Mouse (Mus musculus): ENCODE measurements at regions not wholly inside any gene's neighbourhood (a gene's known extent, or its start where the extent isn't known, plus 50 kb on each side); places are given as distances from the start of the nearest gene placed in this dataset.
"Not testable (repeated sequence)": the region's sequence is repeated elsewhere in the genome, so short reads cannot be mapped to it uniquely, and the experiment has no call there.

DNA sequence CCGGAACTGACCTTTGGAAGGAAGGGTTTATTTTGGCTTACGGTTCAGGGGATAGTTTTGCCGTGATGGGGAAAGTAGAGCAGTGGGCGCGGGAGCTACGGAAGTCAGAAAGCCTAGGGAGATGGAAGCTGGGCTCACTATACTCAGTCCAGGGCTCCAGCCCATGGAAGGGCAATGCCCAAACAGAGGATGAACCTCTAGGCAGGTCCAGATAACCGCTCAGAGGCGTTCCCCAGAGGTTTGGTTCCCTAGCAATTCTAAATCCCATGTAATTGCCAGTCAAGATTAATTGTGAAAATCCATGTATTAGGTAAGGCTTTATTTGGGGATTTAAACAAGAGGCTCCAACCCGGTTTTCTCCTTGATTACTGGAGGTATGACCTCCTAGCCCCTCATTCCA lies 123.1 kb upstream of the Mrps10 start:
- H3K4me1 ChIP-seq, result peaks cover 18% of the 10 kb centered on the region
- ATAC-seq (ENCODE audit: low FRiP score), result no peak
- no peak overlapping the region for H3K27ac ChIP-seq
- WGBS, result 93% methylated on average over 9 of the region's 9 CpGs
- no peaks in the 10 kb centered on the region for H3K27me3 ChIP-seq
- no peak overlapping the region for H3K4me2 ChIP-seq
- no peak overlapping the region for H3K9ac ChIP-seq
- no peaks in the 10 kb centered on the region for H3K9me3 ChIP-seq
- H3K36me3 ChIP-seq (replicated peaks), result peaks cover 9% of the 10 kb centered on the region; the same call in 1 of the 2 replicates
- no peak overlapping the region for H3K4me3 ChIP-seq (replicated peaks)

DNA sequence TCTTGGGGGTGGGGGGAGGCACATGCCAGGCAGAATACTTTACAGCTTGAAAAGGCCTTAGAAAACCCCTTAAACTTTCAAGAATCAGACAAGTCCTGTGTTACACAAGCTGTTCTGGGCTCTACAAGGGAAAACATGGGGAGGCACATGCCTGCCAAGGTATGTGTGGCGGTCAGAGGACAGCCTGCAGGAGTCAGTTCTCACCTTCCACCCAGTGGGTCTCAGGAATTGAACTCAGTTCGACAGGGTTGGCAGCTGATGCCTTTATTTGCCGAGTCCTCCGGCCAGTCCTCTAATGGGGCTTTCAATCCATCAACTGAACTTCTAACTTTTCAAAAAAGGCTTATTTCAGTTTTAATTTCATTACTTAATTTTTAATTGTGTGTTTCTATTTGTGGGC lies 129.6 kb upstream of the Mrps10 start:
- Histone ChIP-seq H3K9ac (no peak overlapping the region), H3K27ac (no peak overlapping the region), H3K27me3 (no peaks in the 10 kb centered on the region), H3K4me2 (no peak overlapping the region), H3K36me3 (replicated peaks) (peaks cover 32% of the 10 kb centered on the region), H3K4me3 (replicated peaks) (no peak overlapping the region), H3K4me1 (no peaks in the 10 kb centered on the region), H3K9me3 (no peaks in the 10 kb centered on the region)
- no peak for ATAC-seq (ENCODE audit: low FRiP score)
- 91% methylated on average over 4 of the region's 4 CpGs for WGBS

DNA sequence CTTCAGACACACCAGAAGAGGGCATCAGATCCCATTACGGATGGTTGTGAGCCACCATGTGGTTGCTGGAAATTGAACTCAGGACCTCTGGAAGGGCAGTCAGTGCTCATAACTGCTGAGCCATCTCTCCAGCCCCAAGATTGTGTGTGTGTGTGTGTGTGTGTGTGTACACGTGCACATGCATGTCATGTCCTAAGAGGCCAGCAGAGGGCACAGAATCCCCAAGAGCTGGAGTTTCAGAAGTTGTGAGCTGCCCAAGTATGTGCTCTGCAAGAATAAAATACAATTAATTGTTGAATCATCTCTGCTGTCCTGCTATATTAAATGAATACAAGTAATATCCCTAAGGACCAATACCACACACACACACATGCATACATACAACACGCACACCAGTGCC lies 130.8 kb upstream of the Mrps10 start:
- H3K36me3 ChIP-seq (replicated peaks), result peaks cover 23% of the 10 kb centered on the region
- not testable (repeated sequence) for H3K4me3 ChIP-seq (replicated peaks); H3K27me3 ChIP-seq; ATAC-seq (ENCODE audit: low FRiP score); H3K4me1 ChIP-seq; H3K4me2 ChIP-seq; H3K27ac ChIP-seq; H3K9ac ChIP-seq; H3K9me3 ChIP-seq
- WGBS, result 98% methylated on average over 3 of the region's 3 CpGs

DNA sequence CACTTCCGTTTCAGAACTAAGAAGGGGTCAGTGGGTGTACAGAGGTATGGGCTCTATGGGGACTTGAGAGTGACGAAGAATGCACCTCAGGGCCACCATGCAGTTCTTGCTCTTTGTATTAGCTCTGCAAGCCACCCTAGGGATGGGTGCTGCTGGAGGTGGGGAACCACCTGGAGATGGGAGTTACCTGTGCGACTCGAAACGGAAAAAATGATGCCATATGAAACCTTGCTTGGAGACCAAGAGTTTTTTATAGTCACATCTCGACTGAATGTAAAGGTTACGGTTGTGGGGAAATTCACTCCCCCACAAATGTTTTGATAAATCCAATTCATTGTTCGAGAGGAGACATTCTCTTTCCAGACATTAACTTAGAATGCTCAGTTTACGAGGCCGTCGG lies 134.3 kb upstream of the Mrps10 start:
- Histone ChIP-seq H3K27ac (no peak overlapping the region), H3K27me3 (no peaks in the 10 kb centered on the region), H3K9ac (no peak overlapping the region), H3K4me1 (no peaks in the 10 kb centered on the region), H3K36me3 (replicated peaks) (peaks cover 44% of the 10 kb centered on the region), H3K4me3 (replicated peaks) (no peak overlapping the region), H3K4me2 (no peak overlapping the region), H3K9me3 (no peaks in the 10 kb centered on the region)
- 94% methylated on average over 11 of the region's 11 CpGs for WGBS
- ATAC-seq (ENCODE audit: low FRiP score), result no peak

DNA sequence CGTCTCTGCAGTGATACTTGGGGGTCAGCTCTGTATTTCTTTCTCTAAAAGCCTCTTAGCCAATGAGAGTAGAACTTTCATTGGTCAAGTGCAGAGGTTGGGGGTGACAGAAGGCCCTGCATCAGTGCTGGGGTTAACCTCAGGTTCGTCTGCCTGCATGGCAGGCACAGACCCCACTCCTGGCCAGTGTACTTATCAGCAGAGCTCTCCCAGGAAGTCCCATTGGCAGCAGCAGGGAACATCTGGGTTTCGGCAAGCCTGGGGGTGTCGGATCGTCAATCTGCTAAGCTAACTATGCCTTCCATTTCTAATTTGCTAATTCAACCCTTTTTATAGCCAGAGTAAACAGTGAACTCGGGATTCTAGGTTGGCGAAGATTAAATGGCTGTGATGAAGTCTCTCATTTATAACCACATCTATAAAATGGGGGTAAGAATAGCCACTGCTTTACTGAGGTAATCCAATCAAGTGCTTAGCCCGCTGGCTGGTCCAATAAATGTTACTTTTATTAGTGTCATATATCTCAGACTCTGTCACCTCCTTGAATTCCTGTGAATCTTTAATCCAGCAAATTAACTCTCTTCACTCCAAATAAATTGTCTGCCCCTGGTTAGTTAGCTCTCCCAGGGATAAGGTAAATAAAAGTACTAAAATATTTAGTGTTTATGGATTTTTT lies 135.5 kb upstream of the Mrps10 start:
- Histone ChIP-seq H3K4me3 (replicated peaks) (no peak overlapping the region), H3K9ac (no peak overlapping the region), H3K36me3 (replicated peaks) (peaks cover 53% of the 10 kb centered on the region), H3K4me2 (no peak overlapping the region), H3K4me1 (no peaks in the 10 kb centered on the region), H3K27me3 (no peaks in the 10 kb centered on the region), H3K9me3 (no peaks in the 10 kb centered on the region), H3K27ac (no peak overlapping the region)
- 85% methylated on average over 8 of the region's 8 CpGs for WGBS
- ATAC-seq (ENCODE audit: low FRiP score), result no peak

DNA sequence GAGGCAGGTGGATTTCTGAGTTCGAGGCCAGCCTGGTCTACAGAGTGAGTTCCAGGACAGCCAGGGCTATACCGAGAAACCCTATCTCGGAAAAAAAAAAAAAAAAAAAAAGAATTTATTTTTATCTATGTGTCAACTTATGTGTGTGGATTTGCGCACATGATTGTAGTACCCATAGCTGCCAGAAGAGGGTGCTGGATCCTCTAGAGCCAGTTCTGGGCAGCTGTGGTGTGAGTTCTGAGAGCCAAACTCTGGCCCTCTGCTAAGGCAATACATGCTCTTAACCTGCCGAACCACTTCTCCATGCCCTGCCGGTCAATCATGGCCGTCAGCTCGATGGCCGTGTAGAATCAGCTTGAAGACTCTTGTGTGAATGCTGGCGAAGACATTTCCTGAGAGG lies 138.0 kb upstream of the Mrps10 start:
- no peak overlapping the region for H3K27ac ChIP-seq
- H3K36me3 ChIP-seq (replicated peaks), result peaks cover 43% of the 10 kb centered on the region
- H3K9ac ChIP-seq, result no peak overlapping the region
- no peaks in the 10 kb centered on the region for H3K9me3 ChIP-seq
- H3K4me2 ChIP-seq, result no peak overlapping the region
- H3K4me3 ChIP-seq (replicated peaks), result no peak overlapping the region
- no peaks in the 10 kb centered on the region for H3K4me1 ChIP-seq
- no peak for ATAC-seq (ENCODE audit: low FRiP score)
- 97% methylated on average over 10 of the region's 10 CpGs for WGBS
- H3K27me3 ChIP-seq, result no peaks in the 10 kb centered on the region

DNA sequence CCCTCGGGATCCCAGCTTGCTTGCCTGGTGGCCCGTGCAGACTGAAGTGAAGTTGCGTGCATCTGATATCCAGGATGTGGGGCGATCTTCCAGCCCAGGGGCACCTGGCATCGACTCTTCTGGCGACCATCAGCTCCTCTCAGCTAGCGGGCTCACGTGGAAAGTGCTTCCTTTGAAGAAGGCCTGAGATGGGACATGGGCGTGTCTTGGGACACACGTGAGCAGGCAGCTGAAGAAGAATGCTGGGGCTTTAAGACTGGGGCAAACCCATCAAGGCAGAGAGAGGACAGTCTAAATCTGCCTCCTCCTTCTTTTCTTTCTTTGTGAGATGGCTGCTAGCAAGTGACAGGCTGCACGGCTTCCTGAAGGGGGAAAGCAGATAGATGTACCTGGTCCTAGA lies 142.3 kb upstream of the Mrps10 start:
- H3K27ac ChIP-seq, result no peak overlapping the region
- no peak for ATAC-seq (ENCODE audit: low FRiP score)
- peaks cover 23% of the 10 kb centered on the region for H3K36me3 ChIP-seq (replicated peaks)
- H3K4me2 ChIP-seq, result no peak overlapping the region
- no peaks in the 10 kb centered on the region; the same call in 1 of the 2 replicates for H3K4me1 ChIP-seq
- 82% methylated on average over 11 of the region's 11 CpGs for WGBS
- no peak overlapping the region for H3K4me3 ChIP-seq (replicated peaks)
- H3K9ac ChIP-seq, result no peak overlapping the region
- H3K9me3 ChIP-seq, result no peaks in the 10 kb centered on the region
- H3K27me3 ChIP-seq, result no peaks in the 10 kb centered on the region

DNA sequence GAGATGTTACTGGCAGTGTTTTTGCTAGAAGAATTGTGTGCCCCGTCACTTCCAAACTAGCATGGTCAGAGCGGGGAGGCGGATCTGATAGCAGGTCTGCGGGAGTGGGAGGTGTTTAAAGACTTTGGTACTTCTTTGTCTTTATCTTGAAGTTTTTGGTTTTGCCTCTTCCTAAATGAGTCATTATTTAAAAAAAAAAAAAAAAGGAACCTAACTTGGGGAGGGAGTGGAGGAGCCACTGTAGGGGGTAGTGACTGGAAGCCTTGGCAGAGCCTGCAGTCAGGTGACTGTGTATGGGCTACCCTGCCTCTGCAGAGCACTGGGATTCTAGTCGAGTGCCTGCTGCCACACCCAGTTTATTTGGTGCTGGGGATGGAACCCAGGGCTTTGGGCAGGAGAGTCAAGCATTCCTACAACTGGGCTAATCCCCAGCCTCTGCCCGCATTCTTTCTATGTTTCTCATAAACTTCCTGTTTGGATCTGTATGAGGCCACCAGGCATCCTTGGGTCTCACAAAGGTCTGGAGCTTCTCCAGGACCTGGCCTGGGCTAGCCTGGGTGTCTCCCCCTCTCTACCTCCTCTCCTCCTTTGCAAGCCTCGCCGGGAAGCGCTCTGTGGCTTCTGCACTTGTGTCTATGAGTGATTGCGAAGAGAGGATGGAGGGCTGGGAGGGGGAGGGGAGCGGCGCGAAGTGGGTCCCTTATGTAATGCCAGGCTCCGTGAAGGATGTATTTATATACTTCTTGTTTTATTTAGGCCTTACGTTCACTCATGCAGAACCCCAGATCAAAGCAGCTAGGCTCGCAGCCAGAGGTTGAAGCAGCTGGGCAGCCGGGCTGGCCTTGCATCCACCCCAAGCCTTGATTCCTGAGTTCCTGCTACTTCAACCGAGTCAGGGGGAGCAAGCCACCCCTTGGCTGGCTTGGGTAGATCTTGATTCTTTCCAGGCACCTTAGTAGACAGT lies 143.1 kb upstream of the Mrps10 start:
- H3K9me3 ChIP-seq, result no peaks in the 10 kb centered on the region
- 77% methylated on average over 17 of the region's 18 CpGs for WGBS
- H3K9ac ChIP-seq, result no peak overlapping the region
- no peaks in the 10 kb centered on the region for H3K27me3 ChIP-seq
- H3K27ac ChIP-seq, result no peak overlapping the region
- H3K4me2 ChIP-seq, result no peak overlapping the region
- no peaks in the 10 kb centered on the region; the same call in 1 of the 2 replicates for H3K4me1 ChIP-seq
- H3K36me3 ChIP-seq (replicated peaks), result peaks cover 15% of the 10 kb centered on the region
- H3K4me3 ChIP-seq (replicated peaks), result no peak overlapping the region
- ATAC-seq (ENCODE audit: low FRiP score), result no peak

DNA sequence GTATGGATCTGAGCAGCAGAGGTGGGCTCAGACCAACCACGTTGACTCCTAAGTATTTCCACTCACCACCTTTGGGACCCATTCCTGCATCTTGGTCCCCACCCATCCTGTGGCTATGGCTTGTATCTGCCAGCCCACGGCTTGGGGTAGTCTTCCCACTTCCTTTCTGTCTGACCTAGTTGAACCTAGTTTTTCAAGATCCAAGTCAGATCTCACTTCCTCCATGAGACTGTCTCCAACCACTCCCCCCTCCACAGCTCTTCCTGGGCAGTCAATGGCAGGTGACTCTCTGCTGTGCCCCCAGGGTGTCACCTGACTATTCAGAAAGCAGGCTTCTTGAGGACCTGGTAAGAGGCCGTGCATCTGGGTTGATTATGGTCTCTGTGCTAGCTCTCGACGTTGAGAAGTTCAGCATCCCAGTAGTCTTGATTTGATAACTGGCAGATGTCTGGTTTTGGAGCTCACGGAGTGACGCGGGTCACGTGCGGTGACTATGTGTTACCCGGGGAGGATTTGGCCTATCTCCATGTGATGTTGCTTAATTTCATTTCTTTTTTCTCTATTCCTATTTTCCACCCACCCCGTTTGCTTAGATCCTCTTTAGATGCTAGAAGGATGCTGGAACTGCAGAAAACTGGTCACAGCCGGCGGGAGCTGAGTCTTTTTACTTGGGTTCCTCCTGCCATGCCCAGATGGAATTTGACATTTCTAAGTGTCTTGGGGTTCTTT lies 147.5 kb upstream of the Mrps10 start:
- Histone ChIP-seq H3K36me3 (replicated peaks) (0 out of 2 replicates have a peak, but pooled peaks cover 4% of the 10 kb centered on the region), H3K9ac (no peak overlapping the region), H3K9me3 (no peaks in the 10 kb centered on the region), H3K4me1 (no peaks in the 10 kb centered on the region; the same call in 1 of the 2 replicates), H3K27ac (no peak overlapping the region), H3K4me2 (no peak overlapping the region), H3K27me3 (no peaks in the 10 kb centered on the region), H3K4me3 (replicated peaks) (no peak overlapping the region)
- ATAC-seq (ENCODE audit: low FRiP score), result no peak
- 95% methylated on average over 14 of the region's 14 CpGs for WGBS

DNA sequence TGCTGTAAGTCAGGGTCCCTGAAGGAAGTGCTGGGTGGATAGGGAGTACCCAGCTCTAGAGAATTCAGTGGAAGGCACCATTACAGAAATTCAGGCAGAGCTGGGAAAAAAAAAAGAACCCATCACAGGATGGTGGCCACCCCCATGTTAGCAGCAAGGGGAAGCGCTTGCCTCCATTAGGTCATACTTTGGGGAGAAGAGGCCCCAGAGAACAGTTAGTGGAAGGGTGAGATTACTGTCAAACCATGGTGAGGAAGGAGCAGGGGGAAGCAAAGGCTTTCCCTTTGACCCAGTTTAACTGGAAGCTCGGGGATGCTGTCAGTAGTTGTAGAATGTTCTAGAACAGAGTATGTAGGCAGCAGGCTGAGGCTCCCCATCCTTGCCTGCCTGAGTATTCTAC lies 148.8 kb upstream of the Mrps10 start:
- H3K9me3 ChIP-seq, result no peaks in the 10 kb centered on the region
- no peaks in the 10 kb centered on the region for H3K27me3 ChIP-seq
- H3K9ac ChIP-seq, result no peak overlapping the region
- WGBS, result 95% methylated on average over 2 of the region's 2 CpGs
- no peak overlapping the region for H3K27ac ChIP-seq
- no peak for ATAC-seq (ENCODE audit: low FRiP score)
- H3K4me1 ChIP-seq, result no peaks in the 10 kb centered on the region
- no peak overlapping the region for H3K4me2 ChIP-seq
- H3K4me3 ChIP-seq (replicated peaks), result no peak overlapping the region
- 0 out of 2 replicates have a peak, but pooled peaks cover 4% of the 10 kb centered on the region for H3K36me3 ChIP-seq (replicated peaks)

DNA sequence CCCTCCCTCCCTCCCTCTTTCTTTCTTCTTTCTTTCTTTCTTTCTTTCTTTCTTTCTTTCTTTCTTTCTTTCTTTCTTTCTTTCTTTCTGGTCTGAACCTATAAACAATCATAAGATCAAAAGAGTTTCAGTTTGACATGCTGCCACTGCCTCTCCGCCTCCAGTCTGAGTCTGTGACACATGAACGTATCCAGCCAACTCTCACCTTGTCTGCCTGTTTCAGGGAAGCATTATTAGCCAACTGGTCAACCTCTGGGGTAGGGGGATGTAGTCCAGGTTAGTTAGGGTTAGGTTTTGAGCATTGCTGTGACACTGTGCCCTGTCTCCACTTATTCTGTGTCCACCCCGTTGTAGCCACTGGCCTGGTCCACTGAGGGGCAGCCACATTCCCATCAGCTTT lies 152.2 kb upstream of the Mrps10 start:
- no peak overlapping the region for H3K27ac ChIP-seq
- 92% methylated on average over 3 of the region's 3 CpGs for WGBS
- H3K9me3 ChIP-seq, result no peaks in the 10 kb centered on the region
- H3K4me3 ChIP-seq (replicated peaks), result no peak overlapping the region
- H3K4me2 ChIP-seq, result no peak overlapping the region
- no peak for ATAC-seq (ENCODE audit: low FRiP score)
- H3K27me3 ChIP-seq, result no peaks in the 10 kb centered on the region
- 0 out of 2 replicates have a peak, but pooled peaks cover 4% of the 10 kb centered on the region for H3K36me3 ChIP-seq (replicated peaks)
- H3K4me1 ChIP-seq, result no peaks in the 10 kb centered on the region
- H3K9ac ChIP-seq, result no peak overlapping the region

DNA sequence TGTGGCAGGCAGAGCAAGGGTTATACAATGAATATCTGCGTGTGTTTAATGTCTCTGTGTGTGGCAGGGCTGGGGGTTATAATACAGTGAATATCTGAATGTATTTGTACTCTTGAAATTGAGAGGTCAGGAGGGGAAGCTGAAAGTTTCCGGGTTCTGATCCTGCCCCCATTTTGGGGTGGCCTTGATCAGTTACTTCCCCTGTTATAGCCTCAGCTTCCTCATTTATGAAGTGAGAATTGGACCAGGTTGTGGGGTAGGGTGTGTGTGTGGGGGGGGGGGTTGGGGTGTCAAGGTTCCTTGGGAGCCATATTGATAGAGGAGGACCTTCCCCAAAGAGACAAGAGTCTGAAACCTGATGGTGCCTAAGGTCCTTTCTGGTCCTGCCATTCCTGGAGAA lies 152.8 kb upstream of the Mrps10 start:
- Histone ChIP-seq H3K27me3 (no peaks in the 10 kb centered on the region), H3K4me2 (no peak overlapping the region), H3K36me3 (replicated peaks) (0 out of 2 replicates have a peak, but pooled peaks cover 4% of the 10 kb centered on the region), H3K9me3 (no peaks in the 10 kb centered on the region), H3K4me1 (no peaks in the 10 kb centered on the region), H3K9ac (no peak overlapping the region), H3K4me3 (replicated peaks) (no peak overlapping the region), H3K27ac (no peak overlapping the region)
- 97% methylated on average over 2 of the region's 2 CpGs for WGBS
- ATAC-seq (ENCODE audit: low FRiP score), result no peak
